Mouse (Mus musculus): Measurements from ENCODE around the gene Ppt2. TPM values are rescaled to one million over a fixed set of nuclear protein-coding genes. Genes with fewer than 3 reads are reported as not detected.

Ppt2 gene
- 23.6 and 26.0 TPM in 2 replicates for polyA plus RNA-seq (2014; fragmentation: Nextera tagmentation; extraction: Ambion mirVana)

DNA sequence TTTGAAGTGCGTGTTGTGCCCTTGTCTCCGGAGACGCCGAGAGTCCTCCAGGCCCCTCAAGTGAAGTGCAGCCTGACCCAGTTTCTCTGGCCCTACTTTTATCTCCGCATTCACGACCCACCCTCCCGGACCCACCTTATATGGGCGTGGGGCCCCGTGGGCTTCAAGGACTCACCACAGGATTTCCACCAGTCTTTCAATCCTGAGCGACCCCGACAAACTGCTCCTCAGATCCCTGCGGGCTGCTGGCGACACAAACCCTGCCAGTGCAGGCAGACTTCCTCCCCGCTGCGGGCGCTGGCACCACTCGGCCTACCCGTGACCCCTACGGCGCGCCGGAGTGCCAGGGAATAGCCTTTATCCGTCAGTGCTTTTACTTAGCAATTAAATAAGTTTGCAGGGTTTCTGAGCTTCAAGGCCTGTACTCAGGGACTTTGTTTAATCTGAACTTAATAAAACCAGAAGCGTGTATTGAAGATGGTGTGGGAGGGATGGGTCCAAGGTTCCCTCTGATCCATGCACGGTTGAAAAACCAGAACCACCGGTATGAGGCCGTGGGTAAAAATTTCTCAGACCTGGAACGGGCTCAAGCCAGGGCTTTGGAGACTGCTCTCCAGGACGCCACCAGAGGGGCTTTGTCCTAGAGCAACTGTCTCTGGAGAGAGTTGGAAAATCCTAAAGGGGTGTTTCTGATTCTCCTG, at the start of gene Ppt2:
Ppt2 (minus strand) TSS at position 568 of the 701 bp plus-strand sequence.
- DNase-seq (ENCODE audit: low spot score) (no peak), ATAC-seq (ENCODE audit: low FRiP score) (peak; percentile 4; the same call in 1 of the 2 replicates)
- Histone ChIP-seq H3K9ac (ENCODE audit: low read depth, low read length) (peak within 1 kb of the TSS; percentile 68), H3K4me3 (ENCODE audit: low read depth, low read length) (peak within 1 kb of the TSS; percentile 67), H3K36me3 (ENCODE audit: control insufficient read depth, insufficient read depth, low read length) (no peaks in the 10 kb centered on the region), H3K4me2 (replicated peaks; ENCODE audit: low read depth, low read length) (peak within 1 kb of the TSS; percentile 60), H3K4me1 (replicated peaks; ENCODE audit: control insufficient read depth, insufficient read depth, low read length) (peaks cover 32% of the 10 kb centered on the region), H3K27ac (ENCODE audit: low read depth, low read length) (peak within 1 kb of the TSS; percentile 77), H3K9me3 (ENCODE audit: control insufficient read depth, low read length) (no peaks in the 10 kb centered on the region), H3K27me3 (ENCODE audit: control insufficient read depth, insufficient read depth, low read length) (peaks cover 35% of the 10 kb centered on the region)
- WGBS = 8% methylated on average over 29 of the region's 29 CpGs

DNA sequence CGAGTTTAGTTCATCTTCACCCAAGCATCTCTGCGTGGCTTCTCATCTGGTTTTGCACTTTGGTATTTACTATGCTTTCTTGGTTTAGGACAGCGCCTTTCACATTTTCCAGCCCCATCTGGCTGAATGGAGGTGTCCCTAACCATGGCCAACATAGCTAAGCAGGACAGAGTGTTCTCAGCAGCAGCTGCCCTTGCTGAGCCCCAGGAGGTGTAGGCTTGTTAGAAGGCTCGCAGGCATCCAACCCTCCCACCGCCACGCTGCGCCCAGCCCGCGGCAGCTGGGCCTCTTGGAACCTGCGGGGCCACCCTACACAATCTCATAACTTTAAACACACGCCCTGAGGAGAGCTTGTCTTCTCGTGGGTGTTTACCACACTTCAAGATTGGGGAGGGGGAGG, 48.4 kb upstream of the Ppt2 start:
- peaks cover 22% of the 10 kb centered on the region for H3K27me3 ChIP-seq (ENCODE audit: control insufficient read depth, insufficient read depth, low read length)

DNA sequence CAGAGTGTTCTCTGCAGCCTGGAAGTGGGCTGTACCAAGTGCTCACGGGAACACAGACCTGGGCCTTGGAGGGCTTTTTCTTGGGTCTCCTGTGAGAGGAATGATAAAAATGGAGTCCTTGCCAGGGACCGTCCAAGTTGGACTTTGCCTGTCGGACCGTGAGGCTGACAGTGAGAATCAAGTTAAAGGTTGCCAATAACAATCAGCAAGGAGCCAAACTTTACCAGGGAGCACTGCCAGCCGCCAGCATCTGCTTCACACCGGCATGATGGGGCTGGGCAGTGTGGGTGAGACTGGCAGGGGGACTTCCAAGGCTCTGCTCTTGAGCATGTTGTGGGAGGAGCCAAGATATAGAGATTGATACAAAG, 47.8 kb upstream of the Ppt2 start:
- no peaks in the 10 kb centered on the region for H3K9me3 ChIP-seq (ENCODE audit: control insufficient read depth, low read length)
- no peak overlapping the region for H3K9ac ChIP-seq (ENCODE audit: low read depth, low read length)
- DNase-seq (ENCODE audit: low spot score) (no peak), ATAC-seq (ENCODE audit: low FRiP score) (no peak)
- no peak overlapping the region for H3K4me2 ChIP-seq (replicated peaks; ENCODE audit: low read depth, low read length)
- no peak overlapping the region for H3K27ac ChIP-seq (ENCODE audit: low read depth, low read length)
- 83% methylated on average over 6 of the region's 6 CpGs for WGBS
- peaks cover 10% of the 10 kb centered on the region; the same call in 1 of the 2 replicates for H3K4me1 ChIP-seq (replicated peaks; ENCODE audit: control insufficient read depth, insufficient read depth, low read length)
- no peak overlapping the region for H3K4me3 ChIP-seq (ENCODE audit: low read depth, low read length)
- peaks cover 28% of the 10 kb centered on the region for H3K27me3 ChIP-seq (ENCODE audit: control insufficient read depth, insufficient read depth, low read length)
- no peaks in the 10 kb centered on the region for H3K36me3 ChIP-seq (ENCODE audit: control insufficient read depth, insufficient read depth, low read length)

More for the DNA sequence above, 48.4 kb upstream of the Ppt2 start:
- peaks cover 8% of the 10 kb centered on the region; the same call in 1 of the 2 replicates for H3K4me1 ChIP-seq (replicated peaks; ENCODE audit: control insufficient read depth, insufficient read depth, low read length)
- ATAC-seq (ENCODE audit: low FRiP score) (no peak), DNase-seq (ENCODE audit: low spot score) (no peak)
- no peaks in the 10 kb centered on the region for H3K36me3 ChIP-seq (ENCODE audit: control insufficient read depth, insufficient read depth, low read length)
- no peak overlapping the region for H3K9ac ChIP-seq (ENCODE audit: low read depth, low read length)
- H3K4me3 ChIP-seq (ENCODE audit: low read depth, low read length) = no peak overlapping the region
- 85% methylated on average over 12 of the region's 12 CpGs for WGBS
- H3K4me2 ChIP-seq (replicated peaks; ENCODE audit: low read depth, low read length) = no peak overlapping the region
- no peaks in the 10 kb centered on the region for H3K9me3 ChIP-seq (ENCODE audit: control insufficient read depth, low read length)
- H3K27ac ChIP-seq (ENCODE audit: low read depth, low read length) = no peak overlapping the region

DNA sequence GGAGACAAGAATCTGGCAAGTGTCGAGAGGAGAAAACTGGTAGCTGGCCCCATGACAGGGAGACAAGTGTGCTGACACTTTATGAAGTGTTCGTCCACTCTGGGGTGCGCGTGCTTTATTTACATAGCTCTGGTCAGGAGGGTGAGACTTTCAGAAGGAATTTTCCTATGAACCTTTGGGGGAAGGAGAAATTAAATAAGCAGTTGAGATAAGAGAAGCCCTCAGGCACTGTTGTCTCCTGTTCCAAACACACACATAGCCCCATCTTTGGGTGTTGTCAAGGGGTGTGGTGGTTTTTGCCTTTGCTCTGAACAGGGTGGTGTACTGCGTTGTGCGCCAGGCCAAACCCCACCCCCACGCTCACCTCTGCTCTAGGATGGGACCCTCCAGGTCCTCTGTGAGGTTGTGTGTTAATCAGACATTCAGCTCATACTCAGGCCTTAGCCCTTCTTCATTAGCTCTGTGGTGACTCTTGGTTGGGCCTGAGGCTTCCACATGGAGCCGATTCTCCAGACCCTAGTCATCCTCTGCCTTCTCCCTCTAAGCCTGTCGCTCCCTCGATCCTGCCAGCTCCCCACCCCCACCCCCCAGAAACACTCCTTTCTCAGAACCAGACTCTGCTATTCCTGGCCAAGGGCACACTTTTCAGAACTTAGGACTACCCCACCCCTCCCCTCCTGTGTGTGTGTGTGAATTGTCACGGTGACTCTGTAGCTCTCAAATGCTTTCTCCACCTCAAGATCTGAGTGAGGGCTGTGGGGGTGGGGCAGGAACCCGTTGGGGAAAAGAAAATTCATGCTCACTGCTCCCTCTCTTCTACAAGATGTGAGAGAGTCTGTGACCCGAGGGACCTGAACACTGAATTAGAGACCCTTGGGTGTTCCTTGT, 47.1 kb upstream of the Ppt2 start:
- H3K4me3 ChIP-seq (ENCODE audit: low read depth, low read length) = no peak overlapping the region
- 80% methylated on average over 13 of the region's 13 CpGs for WGBS
- no peaks in the 10 kb centered on the region for H3K9me3 ChIP-seq (ENCODE audit: control insufficient read depth, low read length)
- H3K36me3 ChIP-seq (ENCODE audit: control insufficient read depth, insufficient read depth, low read length) = no peaks in the 10 kb centered on the region
- no peak overlapping the region for H3K9ac ChIP-seq (ENCODE audit: low read depth, low read length)
- no peak for DNase-seq (ENCODE audit: low spot score)
- H3K4me1 ChIP-seq (replicated peaks; ENCODE audit: control insufficient read depth, insufficient read depth, low read length) = peaks cover 10% of the 10 kb centered on the region; the same call in 1 of the 2 replicates
- peaks cover 35% of the 10 kb centered on the region for H3K27me3 ChIP-seq (ENCODE audit: control insufficient read depth, insufficient read depth, low read length)
- no peak overlapping the region for H3K27ac ChIP-seq (ENCODE audit: low read depth, low read length)
- no peak overlapping the region for H3K4me2 ChIP-seq (replicated peaks; ENCODE audit: low read depth, low read length)
- ATAC-seq (ENCODE audit: low FRiP score) = no peak

DNA sequence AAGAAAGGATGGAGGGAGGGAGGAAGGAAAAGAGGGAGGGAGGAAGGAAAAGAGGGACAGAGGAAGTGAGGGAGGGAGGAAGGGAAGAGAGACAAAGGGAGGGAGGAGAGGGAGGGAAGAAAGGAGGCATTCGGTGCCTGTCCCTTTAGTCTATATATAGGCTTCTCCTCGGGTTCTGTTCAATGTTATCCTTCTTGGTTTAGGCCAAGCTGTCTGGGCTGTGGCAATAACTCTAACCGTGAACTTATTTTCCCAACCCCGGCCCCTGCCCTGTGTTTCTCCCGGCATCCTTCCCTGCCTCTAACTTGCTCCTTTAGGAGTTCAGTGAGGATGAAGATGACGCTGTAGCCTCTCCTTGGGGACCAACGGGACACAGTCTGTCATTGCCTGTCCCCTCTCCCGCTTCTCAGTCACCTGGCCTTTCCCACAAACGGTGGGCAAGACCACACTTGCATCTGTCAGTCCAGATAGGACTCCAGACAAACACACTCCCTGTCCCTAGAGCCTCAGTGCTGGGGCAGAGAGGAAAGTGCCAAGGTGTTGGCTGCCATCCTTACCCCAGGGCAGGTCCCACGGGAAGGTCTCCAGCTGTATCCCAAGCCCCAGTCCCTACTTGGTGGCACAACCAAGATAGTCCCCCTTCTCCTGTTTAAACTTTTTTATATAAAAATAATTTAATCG, 46.4 kb upstream of the Ppt2 start:
- no peaks in the 10 kb centered on the region for H3K36me3 ChIP-seq (ENCODE audit: control insufficient read depth, insufficient read depth, low read length)
- DNase-seq (ENCODE audit: low spot score) (no peak), ATAC-seq (ENCODE audit: low FRiP score) (no peak)
- no peak overlapping the region for H3K27ac ChIP-seq (ENCODE audit: low read depth, low read length)
- no peaks in the 10 kb centered on the region for H3K9me3 ChIP-seq (ENCODE audit: control insufficient read depth, low read length)
- no peak overlapping the region for H3K9ac ChIP-seq (ENCODE audit: low read depth, low read length)
- H3K4me2 ChIP-seq (replicated peaks; ENCODE audit: low read depth, low read length) = no peak overlapping the region
- H3K4me3 ChIP-seq (ENCODE audit: low read depth, low read length) = no peak overlapping the region
- peaks cover 40% of the 10 kb centered on the region for H3K27me3 ChIP-seq (ENCODE audit: control insufficient read depth, insufficient read depth, low read length)
- 71% methylated on average over 11 of the region's 11 CpGs for WGBS
- peaks cover 10% of the 10 kb centered on the region; the same call in 1 of the 2 replicates for H3K4me1 ChIP-seq (replicated peaks; ENCODE audit: control insufficient read depth, insufficient read depth, low read length)

DNA sequence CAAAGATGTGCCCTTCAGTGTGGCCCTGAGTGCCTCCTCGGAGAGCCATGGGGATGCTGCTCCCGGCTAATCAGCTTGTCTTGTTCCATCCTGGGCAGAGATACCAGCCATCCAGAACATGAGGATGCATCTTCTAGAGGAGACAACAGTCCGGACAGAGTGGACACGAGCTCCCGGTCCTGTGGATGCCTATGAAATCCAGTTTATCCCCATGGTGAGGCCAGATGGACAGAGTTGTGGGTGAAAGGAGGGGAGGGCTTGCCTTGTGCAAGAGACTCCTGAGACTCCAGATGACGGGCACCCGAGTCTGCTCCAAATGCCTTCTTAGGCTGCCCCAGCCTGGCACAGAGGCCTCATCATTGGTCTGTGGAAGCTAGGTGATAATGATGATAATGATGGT, 44.8 kb upstream of the Ppt2 start:
- ATAC-seq (ENCODE audit: low FRiP score) (no peak), DNase-seq (ENCODE audit: low spot score) (no peak)
- H3K9ac ChIP-seq (ENCODE audit: low read depth, low read length) = no peak overlapping the region
- peaks cover 10% of the 10 kb centered on the region; the same call in 1 of the 2 replicates for H3K4me1 ChIP-seq (replicated peaks; ENCODE audit: control insufficient read depth, insufficient read depth, low read length)
- H3K36me3 ChIP-seq (ENCODE audit: control insufficient read depth, insufficient read depth, low read length) = no peaks in the 10 kb centered on the region
- no peak overlapping the region for H3K4me2 ChIP-seq (replicated peaks; ENCODE audit: low read depth, low read length)
- peaks cover 40% of the 10 kb centered on the region for H3K27me3 ChIP-seq (ENCODE audit: control insufficient read depth, insufficient read depth, low read length)
- 83% methylated on average over 7 of the region's 7 CpGs for WGBS
- no peak overlapping the region for H3K27ac ChIP-seq (ENCODE audit: low read depth, low read length)
- H3K9me3 ChIP-seq (ENCODE audit: control insufficient read depth, low read length) = no peaks in the 10 kb centered on the region
- H3K4me3 ChIP-seq (ENCODE audit: low read depth, low read length) = no peak overlapping the region

DNA sequence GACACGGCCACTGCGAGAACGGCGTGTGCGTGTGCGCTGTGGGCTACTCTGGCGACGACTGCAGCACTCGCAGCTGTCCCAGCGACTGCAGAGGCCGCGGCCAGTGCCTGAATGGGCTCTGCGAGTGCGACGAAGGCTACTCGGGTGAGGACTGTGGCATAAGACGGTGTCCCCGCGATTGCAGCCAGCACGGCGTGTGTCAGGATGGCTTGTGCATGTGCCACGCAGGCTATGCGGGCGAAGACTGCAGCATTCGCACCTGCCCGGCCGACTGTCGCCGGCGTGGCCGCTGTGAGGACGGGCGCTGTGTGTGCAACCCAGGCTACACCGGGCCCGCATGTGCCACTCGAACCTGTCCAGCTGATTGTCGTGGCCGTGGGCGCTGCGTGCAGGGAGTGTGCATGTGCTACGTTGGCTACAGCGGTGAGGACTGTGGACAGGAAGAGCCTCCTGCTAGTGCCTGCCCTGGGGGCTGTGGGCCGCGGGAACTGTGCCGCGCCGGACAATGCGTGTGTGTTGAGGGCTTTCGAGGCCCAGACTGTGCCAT, 44.0 kb upstream of the Ppt2 start:
- no peak overlapping the region for H3K27ac ChIP-seq (ENCODE audit: low read depth, low read length)
- WGBS = 35% methylated on average over 49 of the region's 49 CpGs
- H3K27me3 ChIP-seq (ENCODE audit: control insufficient read depth, insufficient read depth, low read length) = peaks cover 40% of the 10 kb centered on the region
- DNase-seq (ENCODE audit: low spot score) = peak; percentile 40
- no peak for ATAC-seq (ENCODE audit: low FRiP score)
- no peaks in the 10 kb centered on the region for H3K36me3 ChIP-seq (ENCODE audit: control insufficient read depth, insufficient read depth, low read length)
- no peaks in the 10 kb centered on the region for H3K9me3 ChIP-seq (ENCODE audit: control insufficient read depth, low read length)
- H3K4me3 ChIP-seq (ENCODE audit: low read depth, low read length) = peak overlapping the region; percentile 38
- H3K4me2 ChIP-seq (replicated peaks; ENCODE audit: low read depth, low read length) = peak overlapping the region; percentile 76
- 0 out of 2 replicates have a peak overlapping the region, but pooled peaks have one; percentile 42 for H3K9ac ChIP-seq (ENCODE audit: low read depth, low read length)
- peaks cover 10% of the 10 kb centered on the region; the same call in 1 of the 2 replicates for H3K4me1 ChIP-seq (replicated peaks; ENCODE audit: control insufficient read depth, insufficient read depth, low read length)

Measured in hindbrain, embryonic 11.5 days (tissue).